ENCODE assay signal across 18 mouse cellular contexts in the genomic region with DNA sequence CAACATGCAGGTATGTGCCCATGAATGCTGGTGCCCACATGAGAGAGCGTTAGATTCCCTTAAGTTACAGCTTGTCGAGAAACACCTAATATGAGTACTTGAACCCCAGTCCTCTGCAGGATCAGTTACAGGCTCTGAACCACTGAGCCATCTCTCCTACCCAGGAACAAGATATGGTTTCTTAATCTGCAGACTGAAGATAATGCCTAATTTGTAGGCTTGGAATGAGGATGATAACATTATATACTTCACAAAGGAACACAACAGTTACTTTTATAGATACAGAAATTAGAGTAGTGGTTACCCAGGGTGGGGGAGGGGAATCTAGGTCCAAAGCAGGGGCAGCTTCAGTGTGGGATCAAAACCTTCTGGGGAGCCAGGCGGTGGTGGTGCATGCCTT. TPM values are rescaled to one million over a fixed set of nuclear protein-coding genes. Genes with fewer than 3 reads are reported as not detected.
"Had no signal": no experiment of that assay in that cellular context is flagged by ENCODE, and none has a peak within 500 bp of the region (broad histone marks: within the 10 kb centered on the region; RNA-seq: fewer than 3 reads in every experiment).

No protein-coding gene starts in this region.

- DNase-seq: kidney, adult 2 months; kidney, postnatal 25 days; layer of hippocampus, postnatal 36 days; lung, adult 18-20 months; lung, postnatal 10 days; lung, postnatal 36 days; retina, postnatal 1 day; right cerebral cortex, postnatal 25 days; thymus, adult 18-20 months; thymus, postnatal 36 days had no signal

- H3K9ac ChIP-seq: lung, embryonic 15.5 days; midbrain, embryonic 12.5 days; midbrain, embryonic 15.5 days; neural tube, embryonic 12.5 days; neural tube, embryonic 15.5 days had no signal

- H3K4me3 ChIP-seq: left cerebral cortex, adult 2 months; lung, embryonic 15.5 days; midbrain, embryonic 12.5 days; midbrain, embryonic 15.5 days; neural tube, embryonic 12.5 days; neural tube, embryonic 15.5 days had no signal

- H3K36me3 ChIP-seq: lung, embryonic 15.5 days; midbrain, embryonic 12.5 days; midbrain, embryonic 15.5 days; neural tube, embryonic 12.5 days; neural tube, embryonic 15.5 days had no signal

- H3K9me3 ChIP-seq: lung, embryonic 15.5 days; midbrain, embryonic 12.5 days; midbrain, embryonic 15.5 days; neural tube, embryonic 12.5 days; neural tube, embryonic 15.5 days had no signal

- H3K4me2 ChIP-seq: lung, embryonic 15.5 days; midbrain, embryonic 12.5 days; midbrain, embryonic 15.5 days; neural tube, embryonic 12.5 days; neural tube, embryonic 15.5 days had no signal

- H3K27ac ChIP-seq: kidney, postnatal 0 days; left cerebral cortex, adult 2 months; lung, embryonic 15.5 days; midbrain, embryonic 12.5 days; midbrain, embryonic 15.5 days; neural tube, embryonic 12.5 days; neural tube, embryonic 15.5 days had no signal

- ATAC-seq: intestine, postnatal 0 days; midbrain, embryonic 15.5 days had no signal

RNA-seq across cellular contexts. Expression of a gene that starts 2.2 kb away (rescaled TPM):
- total RNA-seq: layer of hippocampus, postnatal 36 days had no signal
